Mouse (Mus musculus): Measurements from ENCODE around the gene A630095N17Rik. TPM values are rescaled to one million over a fixed set of nuclear protein-coding genes. Genes with fewer than 3 reads are reported as not detected.
A peak's percentile ranks its signal among the peaks of the same experiment; 100 is the strongest.

Gene A630095N17Rik
- not detected in 2 replicates for polyA plus RNA-seq (2015; fragmentation: Nextera tagmentation; extraction: Ambion mirVana)

DNA sequence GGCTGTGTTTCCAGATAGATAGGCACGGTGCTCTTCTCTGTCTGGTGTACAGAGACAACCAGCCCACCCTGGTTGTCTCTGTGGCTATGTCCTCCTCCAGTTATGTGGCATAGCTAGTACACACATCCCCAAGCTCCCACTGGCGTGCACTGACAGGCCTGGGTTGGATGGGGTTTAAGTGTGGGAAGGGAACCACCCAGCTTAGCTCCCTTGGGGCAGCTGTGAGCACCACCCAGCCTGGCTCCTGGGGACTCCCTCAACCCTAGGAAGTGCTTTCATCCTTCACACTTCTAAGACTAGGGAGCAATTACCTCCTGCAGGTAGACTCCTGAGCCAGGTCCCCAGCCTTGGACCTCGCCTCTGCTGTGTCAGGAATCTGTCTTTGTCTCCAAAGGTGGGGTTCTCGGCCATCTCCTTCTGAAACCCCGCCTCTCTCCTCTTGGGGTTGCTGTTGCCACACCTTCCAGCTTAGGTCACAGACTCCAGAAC is at the start of gene A630095N17Rik:
Gene A630095N17Rik, minus strand, starts transcription at position 439 of the 489 bp plus-strand sequence.
- H3K9me3 ChIP-seq (replicated peaks; ENCODE audit: control insufficient read depth, low read length, poor library complexity, severe bottlenecking) = no peaks in the 10 kb centered on the region
- H3K27me3 ChIP-seq (ENCODE audit: control insufficient read depth, insufficient read depth, low read depth, low read length) = no peaks in the 10 kb centered on the region
- WGBS = 79% methylated on average over 5 of the region's 5 CpGs
- H3K36me3 ChIP-seq (ENCODE audit: control insufficient read depth, insufficient read depth, low read length) = no peaks in the 10 kb centered on the region
- H3K27ac ChIP-seq (ENCODE audit: low read length) = no peak within 1 kb of the TSS
- no peak within 1 kb of the TSS for H3K9ac ChIP-seq (ENCODE audit: low read depth, low read length)
- H3K4me3 ChIP-seq (ENCODE audit: low read depth, low read length) = no peak within 1 kb of the TSS
- no peak for ATAC-seq
- H3K4me2 ChIP-seq (ENCODE audit: low read length) = no peak within 1 kb of the TSS
- H3K4me1 ChIP-seq (ENCODE audit: control insufficient read depth, insufficient read depth, low read length) = no peaks in the 10 kb centered on the region; the same call in 1 of the 2 replicates

GRCm38 (mm10) chr1:75278228-75278627 is 46.3 kb upstream of the A630095N17Rik start, which contains the start of gene Resp18:
Gene Resp18 (minus strand): TSS chr1:75278415.
- Histone ChIP-seq H3K27ac (ENCODE audit: low read length) (peak within 1 kb of the TSS; percentile 68), H3K4me3 (ENCODE audit: low read depth, low read length) (peak within 1 kb of the TSS; percentile 47), H3K4me2 (ENCODE audit: low read length) (peak within 1 kb of the TSS; percentile 69), H3K9ac (ENCODE audit: low read depth, low read length) (peak within 1 kb of the TSS; percentile 63), H3K36me3 (ENCODE audit: control insufficient read depth, insufficient read depth, low read length) (no peaks in the 10 kb centered on the region), H3K9me3 (replicated peaks; ENCODE audit: control insufficient read depth, low read length, poor library complexity, severe bottlenecking) (no peaks in the 10 kb centered on the region), H3K4me1 (ENCODE audit: control insufficient read depth, insufficient read depth, low read length) (peaks cover 2% of the 10 kb centered on the region; the same call in 1 of the 2 replicates), H3K27me3 (ENCODE audit: control insufficient read depth, insufficient read depth, low read depth, low read length) (no peaks in the 10 kb centered on the region)
- 6% methylated on average over 13 of the region's 13 CpGs for WGBS
- peak; percentile 65 for ATAC-seq

DNA sequence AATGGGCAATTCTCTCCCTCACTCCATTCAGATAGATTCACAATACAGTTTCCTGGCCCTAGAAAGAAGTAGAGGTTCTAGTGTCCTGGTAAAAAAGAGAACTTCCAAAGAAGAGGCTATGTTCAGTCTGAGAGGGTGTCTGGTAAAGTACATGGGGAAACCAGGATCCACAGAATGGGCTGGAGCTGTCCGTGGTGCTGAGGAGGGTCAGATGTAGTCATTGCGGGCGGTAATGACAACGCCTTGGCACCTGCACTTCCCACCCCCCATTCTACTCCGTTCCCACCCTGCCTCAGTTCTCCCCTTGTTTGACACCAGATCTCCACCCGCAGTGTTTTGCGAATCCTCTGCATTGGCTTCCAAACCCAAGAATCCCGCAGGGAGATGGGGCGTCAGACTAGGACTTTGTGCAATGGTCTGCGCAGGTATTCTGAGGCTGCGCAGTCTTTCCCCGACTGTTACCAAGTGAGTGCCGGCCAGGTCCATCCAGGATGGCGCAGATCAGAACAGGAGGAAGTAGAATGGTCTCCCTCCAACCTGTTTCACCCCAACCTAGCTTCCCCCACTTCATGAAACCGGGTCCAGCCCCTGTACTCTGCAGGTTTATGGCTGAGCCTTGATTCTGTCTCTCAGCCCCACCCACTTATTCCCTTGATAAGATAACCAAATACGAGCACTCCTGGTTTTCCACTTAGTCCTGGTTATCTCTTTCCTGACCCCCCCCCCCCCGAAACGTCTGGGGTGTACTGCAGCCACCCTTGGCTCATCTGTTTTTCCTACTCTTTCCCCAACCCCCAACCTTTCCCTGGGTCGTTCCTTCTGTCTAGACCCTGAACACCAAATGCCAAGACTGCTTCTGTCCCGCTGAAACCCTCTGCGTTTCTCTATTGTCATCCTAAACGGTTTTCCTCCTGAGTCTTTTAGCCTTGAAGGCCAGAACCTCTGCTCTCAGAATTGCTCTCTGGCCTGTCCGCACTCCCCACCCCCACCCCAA is 45.6 kb upstream of the A630095N17Rik start:
- Histone ChIP-seq H3K4me1 (ENCODE audit: control insufficient read depth, insufficient read depth, low read length) (peaks cover 2% of the 10 kb centered on the region; the same call in 1 of the 2 replicates), H3K4me2 (ENCODE audit: low read length) (peak overlapping the region; percentile 69), H3K4me3 (ENCODE audit: low read depth, low read length) (peak overlapping the region; percentile 47), H3K9ac (ENCODE audit: low read depth, low read length) (peak overlapping the region; percentile 63), H3K27me3 (ENCODE audit: control insufficient read depth, insufficient read depth, low read depth, low read length) (no peaks in the 10 kb centered on the region), H3K9me3 (replicated peaks; ENCODE audit: control insufficient read depth, low read length, poor library complexity, severe bottlenecking) (no peaks in the 10 kb centered on the region), H3K27ac (ENCODE audit: low read length) (peak overlapping the region; percentile 68), H3K36me3 (ENCODE audit: control insufficient read depth, insufficient read depth, low read length) (no peaks in the 10 kb centered on the region)
- peak; percentile 82 for ATAC-seq
- 2% methylated on average over 23 of the region's 23 CpGs for WGBS

DNA sequence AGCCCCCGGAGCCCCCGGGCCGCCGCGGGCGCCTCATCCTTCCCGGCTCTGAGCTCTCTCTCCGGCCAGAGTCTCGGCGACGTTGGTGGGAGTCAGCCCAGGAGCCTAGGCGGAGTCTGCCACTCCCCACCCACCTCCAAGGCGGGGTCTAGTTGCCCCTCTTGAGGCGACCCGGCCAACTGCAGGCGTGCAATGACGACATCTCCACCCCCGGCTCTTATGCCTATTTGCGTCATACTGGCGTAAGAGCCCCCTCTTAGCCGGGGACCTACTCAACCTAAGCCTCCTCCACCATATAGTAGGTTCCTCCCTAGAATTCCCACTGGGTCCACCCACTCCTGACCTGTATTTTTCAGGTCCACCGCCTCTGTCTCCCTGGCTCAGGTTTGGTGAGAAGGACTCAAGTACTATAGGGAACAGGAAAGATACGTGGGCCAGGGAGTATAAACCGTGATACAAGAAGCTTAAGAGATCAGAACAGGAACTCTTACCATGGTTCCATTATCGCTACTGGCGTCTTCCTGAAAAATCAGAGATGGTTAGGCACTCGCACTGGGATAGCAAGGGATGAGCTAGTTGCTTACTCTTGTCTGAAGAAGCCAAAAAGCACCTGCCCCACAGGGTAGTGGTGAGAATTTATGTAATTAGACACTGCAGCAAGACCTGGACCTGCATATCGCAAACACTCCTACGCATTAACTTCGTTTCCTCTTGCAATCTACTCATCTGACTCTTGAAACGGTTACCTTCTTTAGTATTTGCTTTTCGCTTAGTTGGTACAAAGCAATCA is 32.4 kb upstream of the A630095N17Rik start, which contains the start of gene Ptprn:
Gene Ptprn, minus strand, starts transcription at position 412 of the 790 bp plus-strand sequence.
- peaks cover 2% of the 10 kb centered on the region; the same call in 1 of the 2 replicates for H3K4me1 ChIP-seq (ENCODE audit: control insufficient read depth, insufficient read depth, low read length)
- H3K9ac ChIP-seq (ENCODE audit: low read depth, low read length) = peak within 1 kb of the TSS; percentile 76
- peak within 1 kb of the TSS; percentile 47; the same call in 1 of the 2 replicates for H3K27ac ChIP-seq (ENCODE audit: low read length)
- peak; percentile 86 for ATAC-seq
- 18% methylated on average over 21 of the region's 32 CpGs for WGBS
- peak within 1 kb of the TSS; percentile 67 for H3K4me3 ChIP-seq (ENCODE audit: low read depth, low read length)
- H3K36me3 ChIP-seq (ENCODE audit: control insufficient read depth, insufficient read depth, low read length) = no peaks in the 10 kb centered on the region
- no peaks in the 10 kb centered on the region for H3K9me3 ChIP-seq (replicated peaks; ENCODE audit: control insufficient read depth, low read length, poor library complexity, severe bottlenecking)
- H3K4me2 ChIP-seq (ENCODE audit: low read length) = peak within 1 kb of the TSS; percentile 75
- peaks cover 15% of the 10 kb centered on the region for H3K27me3 ChIP-seq (ENCODE audit: control insufficient read depth, insufficient read depth, low read depth, low read length)

DNA sequence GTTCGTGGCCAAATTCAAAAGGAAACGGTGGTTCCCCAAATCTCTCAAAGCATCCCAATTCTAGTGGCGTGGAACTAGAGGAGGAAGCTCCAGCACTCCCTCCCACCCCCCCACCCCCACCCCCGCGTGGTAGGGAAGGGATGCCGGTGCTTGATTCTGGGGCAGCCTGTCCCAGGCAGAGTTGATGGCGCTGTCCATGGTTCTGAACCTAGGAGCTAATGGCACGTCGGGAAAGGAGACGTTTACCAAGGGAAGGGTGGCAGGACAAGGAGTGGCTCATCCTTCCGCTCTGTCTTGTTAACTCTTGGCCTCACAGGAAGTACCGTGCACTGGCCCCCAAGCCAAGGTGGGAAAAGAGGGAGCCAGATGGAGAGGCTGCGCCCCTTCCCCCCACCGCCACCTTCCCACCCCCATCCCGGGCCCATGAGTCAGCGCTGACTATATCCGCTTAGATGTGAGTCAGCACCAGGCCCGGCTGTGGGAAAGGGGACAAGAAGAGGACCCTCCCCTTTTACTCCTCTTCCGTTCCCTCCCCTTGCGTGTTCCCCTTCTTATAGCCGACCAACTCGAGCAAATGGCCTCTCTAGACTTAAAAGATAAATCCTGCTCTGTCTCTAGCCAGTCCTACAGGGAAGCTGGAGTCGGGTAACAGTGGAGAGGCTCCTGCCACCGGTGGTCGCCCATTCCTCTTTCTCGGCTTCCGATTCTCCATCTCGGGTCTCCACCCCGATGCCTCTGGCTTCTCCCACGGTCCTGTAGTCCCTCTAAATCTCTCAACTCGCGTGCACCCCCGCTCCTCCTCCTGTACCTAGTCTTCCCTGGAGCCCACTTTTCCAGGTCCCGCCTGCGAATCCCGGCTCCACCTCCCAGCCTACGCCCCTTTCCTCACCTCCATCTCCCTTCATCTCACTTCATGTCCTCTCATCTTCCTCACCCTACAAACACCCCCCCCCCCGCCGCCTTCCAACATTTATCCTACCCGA is 31.4 kb upstream of the A630095N17Rik start:
- Histone ChIP-seq H3K27ac (ENCODE audit: low read length) (no peak overlapping the region; the same call in 1 of the 2 replicates), H3K36me3 (ENCODE audit: control insufficient read depth, insufficient read depth, low read length) (no peaks in the 10 kb centered on the region), H3K4me2 (ENCODE audit: low read length) (peak overlapping the region; percentile 75), H3K9ac (ENCODE audit: low read depth, low read length) (peak overlapping the region; percentile 76), H3K27me3 (ENCODE audit: control insufficient read depth, insufficient read depth, low read depth, low read length) (peaks cover 15% of the 10 kb centered on the region), H3K4me3 (ENCODE audit: low read depth, low read length) (peak overlapping the region; percentile 67), H3K9me3 (replicated peaks; ENCODE audit: control insufficient read depth, low read length, poor library complexity, severe bottlenecking) (no peaks in the 10 kb centered on the region), H3K4me1 (ENCODE audit: control insufficient read depth, insufficient read depth, low read length) (peaks cover 2% of the 10 kb centered on the region; the same call in 1 of the 2 replicates)
- peak; percentile 78 for ATAC-seq
- WGBS = 2% methylated on average over 40 of the region's 40 CpGs

GRCm38 (mm10) chr1:75261278-75261677 is 29.4 kb upstream of the A630095N17Rik start:
- H3K4me1 ChIP-seq (ENCODE audit: control insufficient read depth, insufficient read depth, low read length) = peaks cover 2% of the 10 kb centered on the region; the same call in 1 of the 2 replicates
- ATAC-seq = no peak
- peaks cover 19% of the 10 kb centered on the region for H3K27me3 ChIP-seq (ENCODE audit: control insufficient read depth, insufficient read depth, low read depth, low read length)
- H3K4me3 ChIP-seq (ENCODE audit: low read depth, low read length) = no peak overlapping the region
- H3K36me3 ChIP-seq (ENCODE audit: control insufficient read depth, insufficient read depth, low read length) = no peaks in the 10 kb centered on the region
- H3K9ac ChIP-seq (ENCODE audit: low read depth, low read length) = no peak overlapping the region
- no peak overlapping the region for H3K27ac ChIP-seq (ENCODE audit: low read length)
- H3K9me3 ChIP-seq (replicated peaks; ENCODE audit: control insufficient read depth, low read length, poor library complexity, severe bottlenecking) = no peaks in the 10 kb centered on the region
- no peak overlapping the region for H3K4me2 ChIP-seq (ENCODE audit: low read length)

DNA sequence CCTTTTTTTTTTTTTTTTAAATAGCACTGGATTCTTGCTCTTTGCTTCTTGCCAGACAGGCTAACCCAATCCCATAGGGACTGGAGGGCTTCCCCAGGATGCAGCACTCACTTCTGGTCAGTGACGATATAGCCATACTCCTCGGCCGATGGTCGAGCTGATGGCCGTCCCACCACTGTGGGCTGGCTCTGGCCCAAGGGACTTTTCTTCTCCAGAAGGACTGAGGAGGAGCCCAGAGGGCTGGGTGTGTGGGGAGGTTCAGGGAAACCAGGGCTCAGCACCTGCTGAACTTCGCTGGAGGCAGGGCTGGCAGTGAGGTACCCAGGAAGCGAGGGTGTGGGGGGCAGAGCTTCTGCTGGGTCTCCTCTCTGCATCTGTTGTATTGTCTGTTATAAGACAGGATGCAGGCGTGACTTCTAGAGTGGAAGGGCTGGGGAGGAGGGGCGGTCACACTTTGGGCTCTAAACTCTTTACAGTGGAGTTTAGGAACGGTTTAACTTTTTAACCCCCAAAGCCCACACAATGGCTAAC is 23.7 kb upstream of the A630095N17Rik start:
- H3K9ac ChIP-seq (ENCODE audit: low read depth, low read length) = no peak overlapping the region
- H3K9me3 ChIP-seq (replicated peaks; ENCODE audit: control insufficient read depth, low read length, poor library complexity, severe bottlenecking) = no peaks in the 10 kb centered on the region
- H3K36me3 ChIP-seq (ENCODE audit: control insufficient read depth, insufficient read depth, low read length) = no peaks in the 10 kb centered on the region
- no peak for ATAC-seq
- no peak overlapping the region for H3K4me3 ChIP-seq (ENCODE audit: low read depth, low read length)
- no peak overlapping the region for H3K4me2 ChIP-seq (ENCODE audit: low read length)
- no peak overlapping the region for H3K27ac ChIP-seq (ENCODE audit: low read length)
- H3K27me3 ChIP-seq (ENCODE audit: control insufficient read depth, insufficient read depth, low read depth, low read length) = 0 out of 2 replicates have a peak, but pooled peaks cover 6% of the 10 kb centered on the region
- H3K4me1 ChIP-seq (ENCODE audit: control insufficient read depth, insufficient read depth, low read length) = peaks cover 2% of the 10 kb centered on the region; the same call in 1 of the 2 replicates
- WGBS = 78% methylated on average over 10 of the region's 10 CpGs
